Mouse (Mus musculus): ENCODE data around the gene Gm12355.
A peak's percentile ranks its signal among the peaks of the same experiment; 100 is the strongest.
"Not testable (repeated sequence)": the region's sequence is repeated elsewhere in the genome, so short reads cannot be mapped to it uniquely, and the experiment has no call there.

Gene Gm12355

GRCm38 (mm10) chr11:98625611-98626410 is at the start of gene Gm12355, which contains the start of gene Gsdma3:
Gene Gm12355, minus strand, starts transcription at chr11:98625661.
Gene Gsdma3, plus strand, starts transcription at chr11:98626360.
- DNase-seq (ENCODE audit: low spot score in 2 of 2), result no peak

- peak; percentile 43 for DNase-seq (ENCODE audit: low spot score in 2 of 2)
Observed at GRCm38 (mm10) chr11:98673136-98673535, 47.7 kb upstream of the Gm12355 start.

- DNase-seq (ENCODE audit: low spot score in 2 of 2), result no peak
Observed at GRCm38 (mm10) chr11:98672482-98672881, 47.0 kb upstream of the Gm12355 start.

- no peak for DNase-seq (ENCODE audit: low spot score in 2 of 2)
Observed at GRCm38 (mm10) chr11:98671857-98672256, 46.4 kb upstream of the Gm12355 start.

- no peak for DNase-seq (ENCODE audit: low spot score in 2 of 2)
Observed at GRCm38 (mm10) chr11:98671284-98671815, 45.9 kb upstream of the Gm12355 start.

GRCm38 (mm10) chr11:98668984-98669383 is 43.5 kb upstream of the Gm12355 start:
- no peak for DNase-seq (ENCODE audit: low spot score in 2 of 2)

GRCm38 (mm10) chr11:98664091-98664490 is 38.6 kb upstream of the Gm12355 start, which contains the start of gene Gsdma:
Gene Gsdma, plus strand, starts transcription at chr11:98664351.
- DNase-seq (ENCODE audit: low spot score in 2 of 2), result no peak

- DNase-seq (ENCODE audit: low spot score in 2 of 2), result peak; percentile 43 to 46
Observed at GRCm38 (mm10) chr11:98660517-98660916, 35.1 kb upstream of the Gm12355 start.

GRCm38 (mm10) chr11:98655076-98655475 is 29.6 kb upstream of the Gm12355 start:
- DNase-seq (ENCODE audit: low spot score in 2 of 2), result peak in 1 of 2 experiments; percentile 25

- no peak for DNase-seq (ENCODE audit: low spot score in 2 of 2)
Observed at GRCm38 (mm10) chr11:98646459-98646858, 21.0 kb upstream of the Gm12355 start, which contains the start of gene Gsdma2. Gene Gsdma2, plus strand, starts transcription at chr11:98646759.

- no peak for DNase-seq (ENCODE audit: low spot score in 2 of 2)
Observed at GRCm38 (mm10) chr11:98645946-98646345, 20.5 kb upstream of the Gm12355 start.

- DNase-seq (ENCODE audit: low spot score in 2 of 2), result no peak
Observed at GRCm38 (mm10) chr11:98644757-98645156, 19.3 kb upstream of the Gm12355 start.

GRCm38 (mm10) chr11:98640091-98640490 is 14.6 kb upstream of the Gm12355 start:
- DNase-seq (ENCODE audit: low spot score in 2 of 2), result no peak

- no peak for DNase-seq (ENCODE audit: low spot score in 2 of 2)
Observed at GRCm38 (mm10) chr11:98637501-98637900, 12.0 kb upstream of the Gm12355 start.

- not testable (repeated sequence) for DNase-seq (ENCODE audit: low spot score in 2 of 2)
Observed at GRCm38 (mm10) chr11:98635312-98635970, 10.0 kb upstream of the Gm12355 start.

- no peak for DNase-seq (ENCODE audit: low spot score in 2 of 2)
Observed at GRCm38 (mm10) chr11:98630646-98631045, 5.2 kb upstream of the Gm12355 start.

GRCm38 (mm10) chr11:98628706-98629105 is 3.2 kb upstream of the Gm12355 start:
- no peak for DNase-seq (ENCODE audit: low spot score in 2 of 2)

- DNase-seq (ENCODE audit: low spot score in 2 of 2), result not testable (repeated sequence)
Observed at GRCm38 (mm10) chr11:98624381-98624780, 1.1 kb downstream of the Gm12355 start.

- DNase-seq (ENCODE audit: low spot score in 2 of 2), result not testable (repeated sequence)
Observed at GRCm38 (mm10) chr11:98623981-98624380, 1.5 kb downstream of the Gm12355 start.

GRCm38 (mm10) chr11:98620791-98621190 is 4.7 kb downstream of the Gm12355 start:
- no peak for DNase-seq (ENCODE audit: low spot score in 2 of 2)

GRCm38 (mm10) chr11:98606763-98607162 is 18.7 kb downstream of the Gm12355 start:
- DNase-seq (ENCODE audit: low spot score in 2 of 2), result peak; percentile 25 to 46

GRCm38 (mm10) chr11:98604911-98605310 is 20.6 kb downstream of the Gm12355 start:
- DNase-seq (ENCODE audit: low spot score in 2 of 2), result not testable (repeated sequence)

All from right cerebral cortex, adult 2 months (tissue).